Mouse (Mus musculus) lung, embryonic 14.5 days (tissue): Measurements from ENCODE around the gene Amt. TPM values are rescaled to one million over a fixed set of nuclear protein-coding genes. Genes with fewer than 3 reads are reported as not detected.

Experiments
- ATAC-seq: fragments of 200-750 bp; cut with Nextera tagmentation; 2 replicates; pipeline ENCODE4 v1.8.0; 2017; ENCODE audit warnings: mild to moderate bottlenecking, moderate TSS enrichment, moderate library complexity; ENCODE audit not compliant: insufficient read depth
- DNase-seq: peaks from one replicate; pipeline ENCODE4 v3.0.0-alpha.2; 2015
- H3K27ac ChIP-seq: fragments of 300-500 bp; sonication (generic); 2 replicates; pipeline ENCODE4 v1.5.1; 2014; ENCODE audit warnings: low read depth, mild to moderate bottlenecking, moderate library complexity
- H3K27me3 ChIP-seq: fragments of 300-500 bp; sonication (generic); 2 replicates; pipeline ENCODE4 v1.6.1; 2014; ENCODE audit warnings: low read length, control low read depth; ENCODE audit not compliant: insufficient read depth
- H3K36me3 ChIP-seq: fragments of 300-500 bp; sonication (generic); 2 replicates; pipeline ENCODE4 v1.6.1; 2014; ENCODE audit warnings: control low read depth; ENCODE audit not compliant: insufficient read depth
- H3K4me1 ChIP-seq: fragments of 300-500 bp; sonication (generic); 2 replicates; pipeline ENCODE4 v1.6.1; 2014; ENCODE audit warnings: antibody characterized with exemption, control low read depth; ENCODE audit not compliant: insufficient read depth
- H3K4me2 ChIP-seq: fragments of 300-500 bp; sonication (generic); 2 replicates; pipeline ENCODE4 v1.6.1; 2014; ENCODE audit warnings: mild to moderate bottlenecking
- H3K4me3 ChIP-seq: fragments of 300-500 bp; sonication (generic); 2 replicates; pipeline ENCODE4 v1.5.1; 2014; ENCODE audit warnings: low read depth, low read length
- H3K9ac ChIP-seq: fragments of 300-500 bp; sonication (generic); 2 replicates; pipeline ENCODE4 v1.6.1; 2014
- H3K9me3 ChIP-seq: fragments of 300-500 bp; sonication (generic); 2 replicates; pipeline ENCODE4 v1.6.1; 2016; ENCODE audit warnings: low read depth, low read length, control low read depth
- CTCF ChIP-seq: IDR thresholded peaks from 2 replicates; pipeline ENCODE4 v1.5.1; 2016; ENCODE audit warnings: antibody characterized with exemption, low read depth
- WGBS: fragments of 180-500 bp; shearing (Covaris S2); extraction: QIAGEN DNeasy Blood & Tissue Kit; methylation state at CpG from one replicate; pipeline ENCODE4 v1.1.7; 2014; 5-methylcytosine and 5-hydroxymethylcytosine counted together
- polyA plus RNA-seq: library from polyadenylated mRNA; unstranded; fragments of >200 nt; fragmentation: Nextera tagmentation; extraction: Ambion mirVana; gene quantifications from 2 replicates; pipeline ENCODE4 v1.2.1, GENCODE M21; 2014

Amt gene
- polyA plus RNA-seq, 1 experiment from 2014 or later, result 20.9 TPM

DNA sequence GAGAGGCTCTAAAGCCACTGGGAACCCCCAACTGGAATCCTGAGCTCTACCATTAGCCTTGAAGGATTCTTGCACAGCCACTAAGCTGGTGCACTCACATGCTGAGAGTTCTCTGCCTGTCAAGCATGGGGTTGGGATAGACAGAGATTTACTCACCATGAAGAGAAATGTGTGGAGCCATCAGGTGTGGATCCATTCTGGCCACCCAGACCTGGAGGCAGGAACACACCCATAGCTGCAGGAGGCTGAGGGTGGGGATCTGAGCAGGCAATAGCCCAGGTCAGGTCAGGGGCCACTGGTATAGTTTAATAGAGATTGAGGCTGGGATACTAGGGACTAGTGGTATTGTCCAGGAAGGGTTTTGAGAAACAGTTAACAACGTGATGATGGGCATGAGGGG is 8.5 kb downstream of the Amt start:
- H3K27ac ChIP-seq, result peak overlapping the region; percentile 72
- peak overlapping the region; percentile 85 for H3K4me2 ChIP-seq
- no peaks in the 10 kb centered on the region for H3K9me3 ChIP-seq
- peak overlapping the region; percentile 75 for H3K9ac ChIP-seq
- no peaks in the 10 kb centered on the region for H3K27me3 ChIP-seq
- H3K36me3 ChIP-seq, result peaks cover 32% of the 10 kb centered on the region
- DNase-seq, result no peak
- 0% methylated on average over 1 of the region's 1 CpGs for WGBS
- TF ChIP-seq CTCF, result no peak
- H3K4me3 ChIP-seq, result peak overlapping the region; percentile 96
- H3K4me1 ChIP-seq, result peaks cover 6% of the 10 kb centered on the region
- peak; percentile 0; the same call in 1 of the 2 replicates for ATAC-seq

GRCm38 (mm10) chr9:108305629-108306520 is 9.2 kb downstream of the Amt start, which contains the start of the genes Rhoa and Tcta:
TSS of gene Rhoa (plus strand) at chr9:108306129.
TSS of gene Tcta (minus strand) at chr9:108306160.
- TF ChIP-seq CTCF, result no peak
- H3K4me2 ChIP-seq, result peak within 1 kb of the TSS; percentile 94
- H3K4me3 ChIP-seq, result peak within 1 kb of the TSS; percentile 96
- H3K36me3 ChIP-seq, result peaks cover 25% of the 10 kb centered on the region
- H3K27me3 ChIP-seq, result no peaks in the 10 kb centered on the region
- 0% methylated on average over 60 of the region's 81 CpGs for WGBS
- no peaks in the 10 kb centered on the region for H3K9me3 ChIP-seq
- peak within 1 kb of the TSS; percentile 100 for H3K27ac ChIP-seq
- H3K4me1 ChIP-seq, result peaks cover 6% of the 10 kb centered on the region
- DNase-seq (peak; percentile 100), ATAC-seq (peak; percentile 96)
- peak within 1 kb of the TSS; percentile 98 for H3K9ac ChIP-seq

DNA sequence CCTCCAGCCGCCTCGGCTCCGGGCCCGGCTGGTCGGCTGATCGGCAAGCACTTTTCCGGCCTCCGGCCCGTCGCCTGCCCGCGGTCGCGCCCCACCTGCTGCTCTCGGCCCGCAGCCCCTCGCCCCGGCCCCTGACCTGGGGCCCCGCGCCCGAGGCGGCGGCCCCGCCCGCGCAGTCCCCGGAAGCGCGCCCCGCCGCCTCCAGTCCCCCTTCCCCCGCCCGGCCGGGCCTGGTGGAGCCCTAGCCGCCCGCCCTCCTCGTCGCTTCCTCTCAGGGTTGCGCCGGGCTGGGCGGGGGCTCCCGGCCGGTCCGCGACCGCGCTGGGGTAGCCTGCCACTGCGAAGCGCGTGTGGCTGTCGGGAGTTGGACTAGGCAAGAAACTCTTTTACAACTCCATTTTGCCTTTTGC is 9.9 kb downstream of the Amt start:
- Histone ChIP-seq H3K27ac (peak overlapping the region; percentile 100), H3K9me3 (no peaks in the 10 kb centered on the region), H3K4me3 (peak overlapping the region; percentile 96), H3K9ac (peak overlapping the region; percentile 98), H3K36me3 (peaks cover 19% of the 10 kb centered on the region), H3K4me1 (peaks cover 6% of the 10 kb centered on the region), H3K27me3 (no peaks in the 10 kb centered on the region), H3K4me2 (peak overlapping the region; percentile 94)
- ATAC-seq, result peak; percentile 83
- WGBS, result under 1% methylated on average over 51 of the region's 51 CpGs
- peak; percentile 89 for DNase-seq
- no peak for TF ChIP-seq CTCF

- Histone ChIP-seq H3K27me3 (no peaks in the 10 kb centered on the region), H3K4me3 (peak overlapping the region; percentile 96), H3K4me2 (peak overlapping the region; percentile 94), H3K9me3 (no peaks in the 10 kb centered on the region), H3K9ac (peak overlapping the region; percentile 98), H3K27ac (peak overlapping the region; percentile 100), H3K4me1 (peaks cover 6% of the 10 kb centered on the region), H3K36me3 (peaks cover 19% of the 10 kb centered on the region)
- TF ChIP-seq CTCF, result no peak
- 6% methylated on average over 12 of the region's 12 CpGs for WGBS
- ATAC-seq (no peak), DNase-seq (peak; percentile 30)
Measured at GRCm38 (mm10) chr9:108307021-108307807, 10.6 kb downstream of the Amt start.

GRCm38 (mm10) chr9:108308141-108308540 is 11.5 kb downstream of the Amt start:
- no peak for TF ChIP-seq CTCF
- H3K9ac ChIP-seq, result peak overlapping the region; percentile 49
- peak overlapping the region; percentile 96 for H3K4me3 ChIP-seq
- no peak overlapping the region for H3K27ac ChIP-seq
- ATAC-seq, result no peak
- H3K4me1 ChIP-seq, result peaks cover 6% of the 10 kb centered on the region
- H3K9me3 ChIP-seq, result no peaks in the 10 kb centered on the region
- 47% methylated on average over 2 of the region's 2 CpGs for WGBS
- no peaks in the 10 kb centered on the region for H3K27me3 ChIP-seq
- H3K36me3 ChIP-seq, result peaks cover 13% of the 10 kb centered on the region
- peak overlapping the region; percentile 94 for H3K4me2 ChIP-seq
- no peak for DNase-seq

GRCm38 (mm10) chr9:108317572-108317971 is 20.9 kb downstream of the Amt start:
- 91% methylated on average over 3 of the region's 3 CpGs for WGBS
- Histone ChIP-seq H3K9me3 (no peaks in the 10 kb centered on the region), H3K4me1 (no peaks in the 10 kb centered on the region), H3K9ac (no peak overlapping the region), H3K4me3 (no peak overlapping the region), H3K27ac (no peak overlapping the region), H3K4me2 (no peak overlapping the region), H3K36me3 (peaks cover 38% of the 10 kb centered on the region), H3K27me3 (no peaks in the 10 kb centered on the region)
- ATAC-seq (no peak), DNase-seq (no peak)
- TF ChIP-seq CTCF, result peak; percentile 33

DNA sequence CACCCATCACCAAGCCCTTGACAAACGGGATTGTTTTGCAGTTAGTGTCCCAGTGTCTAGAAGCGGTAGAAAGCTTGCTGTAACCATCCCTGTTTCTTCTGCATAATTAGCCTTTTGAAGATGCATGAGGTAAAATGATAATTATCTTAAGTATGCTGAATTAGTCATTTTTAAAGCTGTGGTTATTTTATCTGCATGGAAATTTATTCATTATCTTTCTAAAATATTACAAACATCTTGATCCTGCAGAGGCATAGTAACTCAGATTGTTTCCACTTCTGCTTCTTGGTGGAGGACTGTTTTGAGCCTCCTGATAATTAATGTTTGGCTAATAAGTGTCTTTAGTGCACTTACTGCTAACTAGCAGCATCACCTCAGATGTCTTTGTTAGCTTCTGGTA is 21.8 kb downstream of the Amt start:
- no peak overlapping the region for H3K4me3 ChIP-seq
- no peaks in the 10 kb centered on the region for H3K9me3 ChIP-seq
- DNase-seq (no peak), ATAC-seq (no peak)
- H3K36me3 ChIP-seq, result peaks cover 38% of the 10 kb centered on the region
- WGBS, result 87% methylated on average over 2 of the region's 2 CpGs
- H3K4me2 ChIP-seq, result no peak overlapping the region
- H3K27me3 ChIP-seq, result no peaks in the 10 kb centered on the region
- H3K9ac ChIP-seq, result no peak overlapping the region
- no peak for TF ChIP-seq CTCF
- no peaks in the 10 kb centered on the region for H3K4me1 ChIP-seq
- no peak overlapping the region for H3K27ac ChIP-seq
